Mouse (Mus musculus): ENCODE results near the gene 4930415O20Rik.

Gene 4930415O20Rik

GRCm38 (mm10) chr15:98628589-98629254 lies 57.9 kb downstream of the 4930415O20Rik start:
- intact Hi-C loops (cut with DNase I): no loop called here

- intact Hi-C loops (cut with DNase I): no loop called here
Observed at GRCm38 (mm10) chr15:98629464-98629863, 58.7 kb downstream of the 4930415O20Rik start.

GRCm38 (mm10) chr15:98630540-98630939 lies 59.7 kb downstream of the 4930415O20Rik start, which contains the start of gene Cacnb3:
TSS of gene Cacnb3 (plus strand) at chr15:98630840.
- intact Hi-C loops (cut with DNase I): no loop called here

GRCm38 (mm10) chr15:98631493-98631892 lies 60.7 kb downstream of the 4930415O20Rik start:
- intact Hi-C loops (cut with DNase I): no loop called here

GRCm38 (mm10) chr15:98632107-98632744 lies 61.4 kb downstream of the 4930415O20Rik start:
- intact Hi-C loops (cut with DNase I): no loop called here

GRCm38 (mm10) chr15:98632921-98633320 lies 62.1 kb downstream of the 4930415O20Rik start:
- intact Hi-C loops (cut with DNase I): no loop called here

- intact Hi-C loops (cut with DNase I): no loop called here
Observed at GRCm38 (mm10) chr15:98633822-98634470, 63.1 kb downstream of the 4930415O20Rik start.

- intact Hi-C loops (cut with DNase I): no loop called here
Observed at GRCm38 (mm10) chr15:98634541-98635081, 63.8 kb downstream of the 4930415O20Rik start.

- intact Hi-C loops (cut with DNase I): no loop called here
Observed at GRCm38 (mm10) chr15:98635291-98635841, 64.6 kb downstream of the 4930415O20Rik start.

- intact Hi-C loops (cut with DNase I): no loop called here
Observed at GRCm38 (mm10) chr15:98636517-98636916, 65.7 kb downstream of the 4930415O20Rik start.

GRCm38 (mm10) chr15:98637155-98637554 lies 66.4 kb downstream of the 4930415O20Rik start:
- intact Hi-C loops (cut with DNase I): no loop called here

All from adrenal gland (tissue).